Mouse (Mus musculus): ENCODE measurements around the gene Trex2.
A peak's percentile ranks its signal among the peaks of the same experiment; 100 is the strongest.
"Not testable (repeated sequence)": the region's sequence is repeated elsewhere in the genome, so short reads cannot be mapped to it uniquely, and the experiment has no call there.

Trex2 gene

DNA sequence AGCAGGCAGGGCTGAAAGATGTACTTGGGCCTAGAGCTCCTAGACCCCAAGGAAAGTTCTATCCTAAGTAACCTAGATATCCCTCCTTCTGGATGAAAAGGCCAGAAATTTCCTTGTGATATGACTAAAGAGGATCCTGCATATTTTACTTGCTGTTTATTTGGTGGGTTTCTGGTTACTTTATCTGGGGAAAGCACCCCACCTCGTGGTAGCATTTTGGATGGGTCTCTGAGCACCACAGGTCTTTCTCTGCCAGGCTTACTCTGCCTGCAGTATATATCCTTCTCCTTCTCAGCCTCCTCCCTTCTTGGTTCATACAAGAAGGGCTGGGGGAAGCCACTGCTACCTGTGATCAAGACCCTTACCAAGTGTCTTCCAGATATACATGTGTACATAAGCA, 22.4 kb downstream of the Trex2 start:
- DNase-seq, result no peak

DNA sequence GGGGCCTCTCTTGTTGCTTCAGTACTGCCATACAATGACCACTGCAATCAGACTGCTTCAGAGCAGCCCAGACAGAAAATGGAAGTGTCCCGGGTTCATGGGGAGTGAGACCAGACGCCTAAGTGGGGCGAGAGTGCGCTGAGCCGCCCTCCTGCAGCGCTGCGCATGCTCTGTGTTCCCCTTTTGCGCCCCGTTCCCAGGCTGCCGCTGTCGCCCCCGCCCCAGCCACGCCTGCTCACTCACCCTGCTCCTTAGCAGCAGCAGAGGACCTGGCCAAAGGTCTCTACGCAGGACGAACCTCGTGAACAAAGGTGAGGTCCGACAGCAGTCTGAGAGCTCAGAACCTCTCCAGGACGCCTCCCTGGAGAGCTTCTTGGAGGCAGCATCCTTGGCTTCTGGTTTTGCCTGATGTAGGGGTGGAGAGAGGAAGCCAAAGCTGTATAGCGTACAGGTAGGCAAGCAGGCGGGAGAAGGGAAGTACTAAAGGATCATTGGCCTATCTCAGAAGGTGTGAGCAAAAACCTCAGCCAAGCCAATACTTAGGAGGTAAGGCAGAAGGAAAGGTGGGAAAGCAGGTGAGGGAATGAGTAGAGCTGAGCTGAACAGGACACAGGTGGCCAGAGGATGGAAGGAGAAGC, 24.1 kb downstream of the Trex2 start, which contains the start of gene Zfp92:
Zfp92 (plus strand) TSS at position 217 of the 638 bp plus-strand sequence.
- DNase-seq, result peak; percentile 34

DNA sequence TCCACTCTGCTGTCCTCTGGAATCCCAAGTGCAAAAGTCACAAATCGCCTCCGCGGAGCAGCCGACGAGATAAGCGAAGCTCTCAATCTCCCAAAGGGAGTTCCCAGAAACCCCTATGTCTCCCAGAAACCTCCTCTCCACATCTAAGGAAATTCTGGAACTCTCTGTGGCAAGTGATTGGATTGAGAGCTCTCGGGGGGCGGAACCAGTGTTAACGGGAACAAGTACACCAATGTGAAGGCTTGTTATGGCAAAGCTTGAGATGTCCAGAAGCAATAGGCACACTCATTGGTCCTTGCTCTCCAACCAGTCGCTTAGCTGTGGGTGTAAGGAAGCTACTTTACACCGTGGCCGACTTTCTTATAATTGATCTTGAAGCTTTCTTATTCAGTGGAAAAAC, 33.5 kb downstream of the Trex2 start:
- DNase-seq, result no peak

DNA sequence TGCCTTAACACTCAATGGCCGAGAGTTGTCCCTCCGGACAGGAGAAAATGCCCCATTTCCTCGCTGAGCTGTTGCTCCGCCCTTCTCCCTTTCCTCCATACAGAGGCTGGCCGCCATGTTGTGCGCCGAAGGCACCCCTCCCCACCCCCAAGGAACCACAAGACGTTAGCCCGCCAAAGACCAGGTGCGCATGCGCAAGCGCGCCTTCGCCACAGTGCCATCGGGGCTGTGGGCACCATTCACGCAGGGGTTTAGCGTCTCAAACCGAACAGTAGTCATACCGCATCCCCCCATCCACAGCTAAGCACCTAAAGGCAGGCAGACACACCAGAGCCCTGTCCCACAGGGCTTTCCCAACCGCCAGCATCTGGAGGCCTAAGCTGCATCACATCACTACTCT, 34.2 kb downstream of the Trex2 start:
- no peak for DNase-seq

DNA sequence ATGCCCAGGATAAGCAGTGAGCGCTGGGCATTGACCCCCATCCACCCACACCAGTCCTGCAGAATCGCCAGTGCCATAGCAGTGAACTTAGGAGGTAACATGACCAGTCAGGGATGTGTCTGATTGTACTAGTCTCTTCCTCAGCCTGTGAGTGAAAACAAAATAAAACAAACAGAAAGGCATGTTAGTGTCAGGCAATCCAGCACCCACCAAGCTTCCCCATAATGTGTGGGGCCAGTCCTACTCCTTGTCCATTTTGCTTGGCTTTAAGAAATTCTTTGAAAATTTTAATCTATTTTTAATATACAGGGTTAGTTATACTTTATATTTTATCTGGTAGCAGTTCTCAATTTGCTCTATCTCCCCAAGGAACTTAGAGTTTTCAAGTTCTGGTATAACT, 36.5 kb downstream of the Trex2 start, which contains the start of gene Gm18336:
Gm18336 (minus strand) TSS at position 101 of the 400 bp plus-strand sequence.
- DNase-seq, result not testable (repeated sequence)

DNA sequence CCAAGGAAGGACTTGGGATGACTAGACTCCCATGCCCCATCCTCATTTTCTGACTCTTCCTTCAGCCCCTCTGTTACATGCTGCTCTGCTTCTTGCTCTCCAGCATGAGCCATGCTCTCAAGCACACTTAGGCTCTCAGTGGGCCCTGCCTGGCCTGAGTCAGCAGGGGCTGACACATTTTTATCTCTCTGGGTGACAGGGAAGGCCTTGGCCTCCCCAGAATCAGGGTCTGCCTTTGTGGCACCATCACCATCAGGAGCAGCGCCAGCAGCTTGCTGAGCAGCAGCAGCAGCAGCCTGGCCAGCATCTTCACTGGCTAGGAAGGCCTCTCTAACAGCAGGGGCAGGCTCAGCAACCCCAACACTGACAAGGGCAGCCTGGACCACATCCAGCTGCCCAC, 38.7 kb downstream of the Trex2 start:
- no peak for DNase-seq

DNA sequence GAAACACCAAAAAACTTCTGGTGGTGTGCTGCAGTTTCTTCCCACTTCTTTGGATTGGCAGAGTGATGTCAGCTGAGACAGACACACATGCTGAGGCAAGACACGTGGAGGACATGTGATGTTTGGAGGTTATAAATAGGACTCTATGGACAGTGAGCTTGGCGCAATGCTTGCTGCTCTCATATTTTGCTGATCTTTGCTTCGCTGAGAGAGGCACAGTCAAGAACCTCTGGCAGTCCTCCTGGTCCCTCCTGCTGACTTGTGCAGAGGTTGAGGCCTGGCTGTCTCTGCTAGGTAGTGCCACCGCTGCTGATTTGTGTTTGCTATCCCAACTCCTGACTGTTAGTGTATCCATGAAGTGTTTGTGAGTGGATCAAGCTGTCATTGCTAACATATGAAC, 43.7 kb downstream of the Trex2 start:
- no peak for DNase-seq

DNA sequence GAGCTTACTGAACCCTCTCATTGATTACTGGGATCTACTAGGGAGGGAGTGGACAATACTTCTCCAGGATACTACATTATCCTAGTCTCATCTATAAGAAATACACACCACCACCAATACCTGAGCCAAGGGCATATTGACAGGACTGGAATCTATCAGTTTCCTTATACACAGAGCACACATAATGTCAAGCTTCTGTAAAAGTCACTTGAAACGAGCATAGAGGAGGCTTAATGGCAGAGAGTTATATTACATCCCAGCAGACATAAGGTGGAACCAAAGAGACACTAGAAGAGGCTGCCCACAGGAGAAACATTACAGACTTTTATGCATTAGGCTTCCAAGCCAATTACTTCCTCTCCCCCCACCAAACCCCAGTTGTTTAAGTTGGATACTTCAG, 50.2 kb downstream of the Trex2 start:
- no peak for DNase-seq

DNA sequence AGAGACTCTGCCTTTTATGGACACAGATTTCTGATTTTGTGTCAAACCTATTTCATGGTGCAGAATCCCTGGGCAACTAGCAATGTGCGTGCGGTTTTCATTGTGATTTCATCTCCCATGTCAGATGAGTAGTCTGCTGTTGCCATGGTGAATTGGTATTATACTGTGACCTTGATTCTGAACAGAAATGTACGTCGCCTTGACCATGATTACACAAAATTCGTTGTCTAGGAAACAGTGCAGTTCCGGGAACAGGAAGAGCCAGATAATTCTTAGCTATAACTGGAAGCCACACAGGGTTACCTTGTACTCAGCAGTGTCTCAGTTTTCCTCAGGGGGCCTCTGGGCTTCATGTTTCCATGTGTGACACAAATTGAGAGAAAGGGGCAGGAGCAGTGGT, 50.7 kb downstream of the Trex2 start:
- no peak for DNase-seq

Measured in thymus, postnatal 25 days (tissue).